In the genomic region with DNA sequence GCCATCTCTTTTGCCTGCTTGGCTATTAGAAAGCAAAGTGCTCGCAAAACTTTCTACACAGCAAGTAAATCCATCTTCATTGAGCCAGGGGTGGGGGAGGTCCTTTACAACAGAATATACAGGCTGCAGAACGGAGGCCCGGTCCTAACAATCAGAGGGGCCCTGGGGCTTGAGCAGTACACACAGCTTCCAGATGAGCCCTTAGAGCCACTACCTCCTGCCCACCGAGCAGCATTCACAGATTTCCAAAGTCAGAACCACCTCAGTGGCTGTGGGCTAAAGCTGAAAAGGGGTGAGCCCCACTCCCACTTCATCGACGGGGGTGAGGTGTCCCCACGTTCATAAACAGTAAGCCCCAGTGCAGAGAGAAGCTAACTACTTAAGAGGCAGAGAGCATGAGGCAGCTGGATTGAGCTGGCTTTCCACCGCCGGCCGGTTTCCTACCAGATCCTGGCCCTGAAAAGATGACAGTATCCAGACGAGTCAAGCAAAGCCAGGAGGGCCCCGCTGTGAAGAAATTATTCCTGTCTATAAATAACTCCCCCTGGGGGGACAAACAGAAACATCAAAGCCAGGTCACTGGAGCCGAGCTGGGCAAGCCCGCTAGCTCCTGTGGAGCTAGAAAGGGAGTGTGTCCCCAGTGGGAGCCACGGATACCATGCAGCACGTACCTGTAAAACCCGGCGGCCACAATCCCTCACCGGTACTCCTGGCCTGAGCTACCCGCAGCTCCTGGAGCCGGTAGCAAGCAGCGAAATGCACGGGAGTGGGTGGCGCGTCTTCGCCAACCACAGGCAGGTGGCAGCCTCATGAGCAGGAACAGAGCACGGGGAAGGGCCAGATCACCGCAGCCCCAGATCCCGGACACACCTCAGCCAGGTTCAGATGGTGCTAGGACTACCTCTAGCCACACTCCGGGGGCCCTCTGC, we compare ENCODE assay signal across 8 mouse cellular contexts. TPM values are rescaled to one million over a fixed set of nuclear protein-coding genes. Genes with fewer than 3 reads are reported as not detected.
DNase-seq lines count a peak whose midpoint lies in the region; ATAC-seq and TF ChIP-seq lines count a peak whose summit lies in the region.
"Had no signal": no experiment of that assay in that cellular context is flagged by ENCODE, and none has a peak within 500 bp of the region (broad histone marks: within the 10 kb centered on the region; RNA-seq: fewer than 3 reads in every experiment).

No protein-coding gene starts in this region.

- peak; percentile 64 for ATAC-seq in Patski
- ATAC-seq in forebrain, embryonic 16.5 days, result peak; percentile 50; the same call in 1 of the 2 replicates
- ATAC-seq in hindbrain, embryonic 15.5 days (ENCODE audit: low FRiP score, low read depth), result peak; percentile 77
- ATAC-seq in megakaryocyte, adult 5-6 weeks (ENCODE audit: poor library complexity, severe bottlenecking), result peak; percentile 47; the same call in 1 of the 2 replicates

- in situ Hi-C loops in Patski (cut with MboI; ENCODE audit: low pct_unique_long_range_greater_than_20kb), result no loop called here

- H3K27ac ChIP-seq in forebrain, embryonic 16.5 days (ENCODE audit: low read length), result no peak overlapping the region
- peak overlapping the region; percentile 61 for H3K27ac ChIP-seq in hindbrain, embryonic 15.5 days (replicated peaks)

- CTCF ChIA-PET in Patski (lab: Charles Lee), result interaction anchor here (1.3 to 1.5 kb wide), 4 partner anchors 9 to 33 kb away, joined by 3 to 4 read pairs (median 4); a partner anchor contains a TSS

- 0 out of 2 replicates have a peak, but pooled peaks cover 4% of the 10 kb centered on the region for H3K9me3 ChIP-seq in forebrain, embryonic 16.5 days (ENCODE audit: control insufficient read depth, low read length)
- H3K9me3 ChIP-seq in hindbrain, embryonic 15.5 days, result no peaks in the 10 kb centered on the region

- H3K9ac ChIP-seq in forebrain, embryonic 16.5 days (replicated peaks; ENCODE audit: low read depth, low read length), result peak overlapping the region; percentile 33
- H3K9ac ChIP-seq in hindbrain, embryonic 15.5 days, result peak overlapping the region; percentile 45

- intact Hi-C loops in left cerebral cortex, postnatal 25 days (cut with DNase I), result no loop called here

- peak; percentile 34 for DNase-seq in Patski (ENCODE audit: low read depth, low spot score)
- DNase-seq in cerebellum, adult 11-12 months, result peak; percentile 85
- peak; percentile 65 to 69 for DNase-seq in left cerebral cortex, postnatal 25 days (ENCODE audit: low spot score in 2 of 2)
- peak; percentile 44 to 59 for DNase-seq in right cerebral cortex, postnatal 36 days (ENCODE audit: low spot score in 2 of 2)

- H3K36me3 ChIP-seq in forebrain, embryonic 16.5 days (ENCODE audit: control insufficient read depth, insufficient read depth), result no peaks in the 10 kb centered on the region
- H3K36me3 ChIP-seq in hindbrain, embryonic 15.5 days, result no peaks in the 10 kb centered on the region

- POLR2A ChIA-PET in Patski (lab: Charles Lee), result interaction anchor here (0.6 kb wide), 1 partner anchor 109 kb away, joined by 3 read pairs; no protein-coding TSS in a partner anchor

- peak overlapping the region; percentile 35 for H3K4me2 ChIP-seq in forebrain, embryonic 16.5 days (ENCODE audit: low read length)
- peak overlapping the region; percentile 56 for H3K4me2 ChIP-seq in hindbrain, embryonic 15.5 days

- H3K4me1 ChIP-seq in forebrain, embryonic 16.5 days (replicated peaks; ENCODE audit: control insufficient read depth, insufficient read depth, low read length), result peaks cover 6% of the 10 kb centered on the region; the same call in 1 of the 2 replicates
- H3K4me1 ChIP-seq in hindbrain, embryonic 15.5 days (replicated peaks), result peaks cover 16% of the 10 kb centered on the region

- H3K27me3 ChIP-seq in Patski, result no peaks in the 10 kb centered on the region
- H3K27me3 ChIP-seq in forebrain, embryonic 16.5 days (replicated peaks; ENCODE audit: control insufficient read depth, insufficient read depth, low read length), result no peaks in the 10 kb centered on the region
- H3K27me3 ChIP-seq in hindbrain, embryonic 15.5 days, result no peaks in the 10 kb centered on the region

- WGBS in forebrain, embryonic 16.5 days, result 5% methylated on average over 30 of the region's 30 CpGs
- WGBS in hindbrain, embryonic 15.5 days, result 7% methylated on average over 30 of the region's 30 CpGs

- H3K4me3 ChIP-seq in forebrain, embryonic 16.5 days (replicated peaks; ENCODE audit: low read length), result peak overlapping the region; percentile 4
- H3K4me3 ChIP-seq in hindbrain, embryonic 15.5 days, result peak overlapping the region; percentile 30
- H3K4me3 ChIP-seq: erythroblast, embryonic 14.5 days had no signal

- TF ChIP-seq CTCF in Patski (IDR thresholded peaks at IDR 0.05), result no peak

RNA-seq across cellular contexts. Expression of a gene that starts 10.8 kb away (rescaled TPM):
- polyA plus RNA-seq in Patski (2021), result 15.3 TPM
- polyA plus RNA-seq in forebrain, embryonic 16.5 days (2015; fragmentation: Nextera tagmentation; extraction: Ambion mirVana), result 6.6 and 8.0 TPM in 2 replicates
- 9.4 and 9.6 TPM in 2 replicates for polyA plus RNA-seq in hindbrain, embryonic 15.5 days (2015; fragmentation: Nextera tagmentation; extraction: Ambion mirVana)
- total RNA-seq in left cerebral cortex, postnatal 25 days (2021), result 10 to 100 TPM; 15.7 to 16.1 TPM
- 22.8 and 25.3 TPM in 2 replicates for total RNA-seq in megakaryocyte, adult 5-6 weeks (2015)
- total RNA-seq in megakaryocyte, adult 5-6 weeks (2017), result 14.8 and 21.9 TPM in 2 replicates

RNA-seq across cellular contexts. Expression of a gene that starts 25.7 kb away (rescaled TPM):
- not detected for polyA plus RNA-seq in Patski (2021)
- 0.99 and 1.1 TPM in 2 replicates for polyA plus RNA-seq in forebrain, embryonic 16.5 days (2015; fragmentation: Nextera tagmentation; extraction: Ambion mirVana)
- polyA plus RNA-seq in hindbrain, embryonic 15.5 days (2015; fragmentation: Nextera tagmentation; extraction: Ambion mirVana), result 0.94 and 1.1 TPM in 2 replicates
- total RNA-seq in left cerebral cortex, postnatal 25 days (2021), result not detected
- 0.23 TPM in 1 of 2 replicates, not detected in the other for total RNA-seq in megakaryocyte, adult 5-6 weeks (2015)
- total RNA-seq in megakaryocyte, adult 5-6 weeks (2017), result not detected in 2 replicates
- polyA plus RNA-seq: erythroblast, embryonic 14.5 days had no signal

Comparison
In these comparisons a context has a peak if more than half of its experiments do, and no peak if none do; other contexts are left out.
1. DNase-seq: peak in every context shown above with its lines; median percentile 85 in cerebellum, adult 11-12 months; 67 in left cerebral cortex, postnatal 25 days; 52 in right cerebral cortex, postnatal 36 days; 34 in Patski.